Mouse (Mus musculus): ENCODE data around the gene Ino80e. TPM values are rescaled to one million over a fixed set of nuclear protein-coding genes. Genes with fewer than 3 reads are reported as not detected.
A peak's percentile ranks its signal among the peaks of the same experiment; 100 is the strongest.

Ino80e gene
- total and polyA plus RNA-seq, 3 experiments: 73.6 to 243 (median 73.9) TPM

DNA sequence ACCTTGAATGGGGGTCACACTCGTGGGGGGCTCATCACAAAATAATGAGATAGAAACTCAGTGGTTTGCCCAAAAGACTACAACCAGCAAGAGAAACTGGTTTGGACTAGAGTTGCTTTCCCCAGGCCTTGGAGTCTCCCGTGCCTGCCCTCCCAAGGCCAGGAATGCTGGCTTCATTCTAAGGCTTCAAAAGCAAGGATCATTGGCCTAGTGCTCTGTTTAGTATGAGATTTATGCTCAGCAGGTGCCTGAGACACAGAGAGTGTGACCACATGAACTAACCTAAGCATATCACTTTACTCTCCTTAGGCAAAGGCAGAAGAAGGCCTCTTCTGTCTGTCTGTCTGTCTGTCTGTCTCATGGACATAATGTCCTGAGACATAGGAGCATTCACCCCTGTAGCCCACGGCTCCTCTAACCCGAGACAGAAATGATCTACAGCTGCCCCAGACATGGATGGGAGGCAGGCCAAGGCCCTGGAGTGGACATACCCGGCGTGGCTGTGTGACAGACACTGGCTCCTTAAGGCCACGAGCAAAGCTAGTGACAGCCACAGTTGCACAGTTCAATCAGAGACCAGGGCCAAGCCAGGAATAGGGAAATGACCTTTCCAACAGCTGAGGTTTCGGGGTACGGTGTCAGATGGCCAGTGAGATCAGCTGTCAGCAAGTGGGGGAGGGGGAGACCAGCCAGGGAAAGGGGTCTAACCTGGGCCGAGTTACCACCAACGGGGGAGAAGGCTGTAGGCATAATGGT is 59.9 kb downstream of the Ino80e start:
- H3K27ac ChIP-seq (ENCODE audit: insufficient read depth, low read depth): no peak overlapping the region
- in situ Hi-C loops (cut with MboI; ENCODE audit: low pct_ligation_motif_present, low pct_unique_long_range_greater_than_20kb, low sequenced_read_pairs): no loop called here
- no peak for DNase-seq (ENCODE audit: extremely low read depth)
- peaks cover 16% of the 10 kb centered on the region for H3K79me2 ChIP-seq (replicated peaks; ENCODE audit: control insufficient read depth, extremely low read depth, insufficient read depth, poor library complexity, severe bottlenecking)
- H3K9me3 ChIP-seq (replicated peaks; ENCODE audit: low read length): no peaks in the 10 kb centered on the region
- dilution Hi-C loops (cut with MboI; ENCODE audit: extremely low pct_ligation_motif_present, extremely low pct_unique_long_range_greater_than_20kb, low sequenced_read_pairs): no loop called here
- H3K4me2 ChIP-seq (ENCODE audit: insufficient read depth, low read depth, poor library complexity, severe bottlenecking): no peak overlapping the region
- H3K9ac ChIP-seq (ENCODE audit: insufficient read depth, low read depth): no peak overlapping the region
- TF ChIP-seq USF1 (IDR thresholded peaks at IDR 0.05; ENCODE audit: low read depth, low read length) (no peak), MEF2A (IDR thresholded peaks at IDR 0.05; ENCODE audit: borderline replicate concordance, low read depth, low read length) (no peak), ETS1 (conservative IDR thresholded peaks at IDR 0.05; ENCODE audit: low read depth, low read length) (no peak), CHD2 (IDR thresholded peaks at IDR 0.05; ENCODE audit: low read length) (no peak), EP300 (IDR thresholded peaks at IDR 0.05; ENCODE audit: low read length) (no peak), NRF1 (IDR thresholded peaks at IDR 0.05; ENCODE audit: low read depth, low read length) (no peak), NELFE (IDR thresholded peaks at IDR 0.05; ENCODE audit: low read depth, low read length) (no peak), POLR2AphosphoS2 (IDR thresholded peaks at IDR 0.05; ENCODE audit: low read depth, low read length) (no peak), MAFK (IDR thresholded peaks at IDR 0.05; ENCODE audit: insufficient replicate concordance, low read length) (no peak), ZMIZ1 (IDR thresholded peaks at IDR 0.05; ENCODE audit: low read depth, low read length) (no peak), TCF12 (IDR thresholded peaks at IDR 0.05; ENCODE audit: low read depth, low read length) (no peak), JUND (conservative IDR thresholded peaks at IDR 0.05; ENCODE audit: low read depth, low read length) (no peak), ZKSCAN1 (IDR thresholded peaks at IDR 0.05; ENCODE audit: borderline replicate concordance, low read depth, low read length) (no peak), SMC3 (IDR thresholded peaks at IDR 0.05; ENCODE audit: low read depth, low read length) (no peak), KAT2A (IDR thresholded peaks at IDR 0.05; ENCODE audit: insufficient replicate concordance, low read length) (no peak)
- H3K4me3 ChIP-seq (replicated peaks in 1 of 3; ENCODE audit: low read depth in 2 of 3, low read length in 2 of 3, poor library complexity in 1 of 3): no peak overlapping the region
- H3K36me3 ChIP-seq (replicated peaks in 1 of 2; ENCODE audit: control insufficient read depth in 1 of 2, insufficient read depth in 1 of 2, low read length in 1 of 2): peaks cover 3 to 9% of the 10 kb centered on the region in 2 experiments
- no peaks in the 10 kb centered on the region for H3K27me3 ChIP-seq (replicated peaks)
- peaks cover 0 to 9% of the 10 kb centered on the region in 2 experiments; a peak in 2 of 4 replicates for H3K4me1 ChIP-seq (ENCODE audit: control insufficient read depth in 1 of 2, insufficient read depth in 2 of 2)

- Histone ChIP-seq H3K9me3 (replicated peaks; ENCODE audit: low read length) (no peaks in the 10 kb centered on the region), H3K4me1 (ENCODE audit: control insufficient read depth in 1 of 2, insufficient read depth in 2 of 2) (peaks cover 3 to 22% of the 10 kb centered on the region in 2 experiments; a peak in 3 of 4 replicates), H3K4me3 (replicated peaks in 1 of 3; ENCODE audit: low read depth in 2 of 3, low read length in 2 of 3, poor library complexity in 1 of 3) (no peak overlapping the region), H3K36me3 (replicated peaks in 1 of 2; ENCODE audit: control insufficient read depth in 1 of 2, insufficient read depth in 1 of 2, low read length in 1 of 2) (peaks cover 15 to 22% of the 10 kb centered on the region in 2 experiments), H3K27me3 (replicated peaks) (no peaks in the 10 kb centered on the region), H3K27ac (ENCODE audit: insufficient read depth, low read depth) (no peak overlapping the region), H3K79me2 (replicated peaks; ENCODE audit: control insufficient read depth, extremely low read depth, insufficient read depth, poor library complexity, severe bottlenecking) (peaks cover 24% of the 10 kb centered on the region), H3K9ac (ENCODE audit: insufficient read depth, low read depth) (no peak overlapping the region), H3K4me2 (ENCODE audit: insufficient read depth, low read depth, poor library complexity, severe bottlenecking) (no peak overlapping the region)
- TF ChIP-seq ZKSCAN1 (IDR thresholded peaks at IDR 0.05; ENCODE audit: borderline replicate concordance, low read depth, low read length) (peak; percentile 59; the same call in 1 of the 2 replicates), E2F4 (IDR thresholded peaks at IDR 0.05; ENCODE audit: insufficient replicate concordance, low read depth, low read length) (no peak)
- in situ Hi-C loops (cut with MboI; ENCODE audit: low pct_ligation_motif_present, low pct_unique_long_range_greater_than_20kb, low sequenced_read_pairs): no loop called here
- dilution Hi-C loops (cut with MboI; ENCODE audit: extremely low pct_ligation_motif_present, extremely low pct_unique_long_range_greater_than_20kb, low sequenced_read_pairs): no loop called here
- no peak for DNase-seq (ENCODE audit: extremely low read depth)
These were observed 61.1 kb downstream of the Ino80e start for GRCm38 (mm10) chr7:126801057-126801422.

Other genes starting within 250 kb of the Ino80e start
Only the 20 nearest of the 31 such genes appear.
- 287 and 312 TPM in 2 replicates for gene Coro1a, start 154.6 kb downstream of the Ino80e start, total RNA-seq (2012; rRNA removed)
- 349 and 371 TPM in 2 replicates for gene Coro1a, start 154.6 kb downstream of the Ino80e start, total RNA-seq (2014; rRNA removed)
- 203 and 228 TPM in 2 replicates for gene Coro1a, start 154.6 kb downstream of the Ino80e start, polyA plus RNA-seq (2012; ENCODE audit: insufficient read length, low read depth)
- 13.2 and 25.3 TPM in 2 replicates for gene Mapk3, start 102.8 kb downstream of the Ino80e start, total RNA-seq (2012; rRNA removed)
- 20.3 and 22.4 TPM in 2 replicates for gene Mapk3, start 102.8 kb downstream of the Ino80e start, total RNA-seq (2014; rRNA removed)
- 38.9 and 48.5 TPM in 2 replicates for gene Mapk3, start 102.8 kb downstream of the Ino80e start, polyA plus RNA-seq (2012; ENCODE audit: insufficient read length, low read depth)
- 1.0 and 1.5 TPM in 2 replicates for gene Gdpd3, start 96.0 kb downstream of the Ino80e start, total RNA-seq (2012; rRNA removed)
- 0.63 and 1.3 TPM in 2 replicates for gene Gdpd3, start 96.0 kb downstream of the Ino80e start, total RNA-seq (2014; rRNA removed)
- 1.6 and 2.2 TPM in 2 replicates for gene Gdpd3, start 96.0 kb downstream of the Ino80e start, polyA plus RNA-seq (2012; ENCODE audit: insufficient read length, low read depth)
- 13.9 and 38.9 TPM in 2 replicates for gene Ypel3, start 85.4 kb downstream of the Ino80e start, total RNA-seq (2012; rRNA removed)
- gene Ypel3, start 85.4 kb downstream of the Ino80e start, total RNA-seq (2014; rRNA removed): 26.0 and 33.9 TPM in 2 replicates
- 40.5 and 44.0 TPM in 2 replicates for gene Ypel3, start 85.4 kb downstream of the Ino80e start, polyA plus RNA-seq (2012; ENCODE audit: insufficient read length, low read depth)
- gene Tbx6, start 80.9 kb downstream of the Ino80e start, total RNA-seq (2012; rRNA removed): 15.2 and 15.8 TPM in 2 replicates
- gene Tbx6, start 80.9 kb downstream of the Ino80e start, total RNA-seq (2014; rRNA removed): 12.3 and 12.8 TPM in 2 replicates
- 29.2 and 31.5 TPM in 2 replicates for gene Tbx6, start 80.9 kb downstream of the Ino80e start, polyA plus RNA-seq (2012; ENCODE audit: insufficient read length, low read depth)
- gene Ppp4c, start 69.9 kb downstream of the Ino80e start, total RNA-seq (2012; rRNA removed): 201 and 213 TPM in 2 replicates
- 175 and 195 TPM in 2 replicates for gene Ppp4c, start 69.9 kb downstream of the Ino80e start, total RNA-seq (2014; rRNA removed)
- gene Ppp4c, start 69.9 kb downstream of the Ino80e start, polyA plus RNA-seq (2012; ENCODE audit: insufficient read length, low read depth): 161 and 168 TPM in 2 replicates
- gene Fam57b, start 64.7 kb downstream of the Ino80e start, total RNA-seq (2012; rRNA removed): 0.30 TPM in 1 of 2 replicates, not detected in the other
- gene Fam57b, start 64.7 kb downstream of the Ino80e start, total RNA-seq (2014; rRNA removed): not detected in 2 replicates
- not detected in 2 replicates for gene Fam57b, start 64.7 kb downstream of the Ino80e start, polyA plus RNA-seq (2012; ENCODE audit: insufficient read length, low read depth)
- not detected in 2 replicates for gene 4930451I11Rik, start 30.7 kb downstream of the Ino80e start, total RNA-seq (2012; rRNA removed)
- gene 4930451I11Rik, start 30.7 kb downstream of the Ino80e start, total RNA-seq (2014; rRNA removed): not detected in 2 replicates
- not detected in 2 replicates for gene 4930451I11Rik, start 30.7 kb downstream of the Ino80e start, polyA plus RNA-seq (2012; ENCODE audit: insufficient read length, low read depth)
- 1.9 and 3.4 TPM in 2 replicates for gene Doc2a, start 15.0 kb downstream of the Ino80e start, total RNA-seq (2012; rRNA removed)
- gene Doc2a, start 15.0 kb downstream of the Ino80e start, total RNA-seq (2014; rRNA removed): not detected in 2 replicates
- not detected in 2 replicates for gene Doc2a, start 15.0 kb downstream of the Ino80e start, polyA plus RNA-seq (2012; ENCODE audit: insufficient read length, low read depth)
- gene Hirip3, start 405 bp downstream of the Ino80e start, total RNA-seq (2012; rRNA removed): 70.9 and 103 TPM in 2 replicates
- gene Hirip3, start 405 bp downstream of the Ino80e start, total RNA-seq (2014; rRNA removed): 42.4 and 44.7 TPM in 2 replicates
- 190 and 267 TPM in 2 replicates for gene Hirip3, start 405 bp downstream of the Ino80e start, polyA plus RNA-seq (2012; ENCODE audit: insufficient read length, low read depth)
- gene Taok2, start 22.3 kb upstream of the Ino80e start, total RNA-seq (2012; rRNA removed): 28.5 and 29.0 TPM in 2 replicates
- gene Taok2, start 22.3 kb upstream of the Ino80e start, total RNA-seq (2014; rRNA removed): 13.6 and 15.3 TPM in 2 replicates
- 32.2 and 33.0 TPM in 2 replicates for gene Taok2, start 22.3 kb upstream of the Ino80e start, polyA plus RNA-seq (2012; ENCODE audit: insufficient read length, low read depth)
- gene Tmem219, start 60.5 kb upstream of the Ino80e start, total RNA-seq (2012; rRNA removed): 39.7 and 43.2 TPM in 2 replicates
- gene Tmem219, start 60.5 kb upstream of the Ino80e start, total RNA-seq (2014; rRNA removed): 31.3 and 33.4 TPM in 2 replicates
- gene Tmem219, start 60.5 kb upstream of the Ino80e start, polyA plus RNA-seq (2012; ENCODE audit: insufficient read length, low read depth): 37.4 and 39.3 TPM in 2 replicates
- gene Kctd13, start 66.5 kb upstream of the Ino80e start, total RNA-seq (2012; rRNA removed): 35.0 and 37.5 TPM in 2 replicates
- gene Kctd13, start 66.5 kb upstream of the Ino80e start, total RNA-seq (2014; rRNA removed): 16.4 and 19.0 TPM in 2 replicates
- gene Kctd13, start 66.5 kb upstream of the Ino80e start, polyA plus RNA-seq (2012; ENCODE audit: insufficient read length, low read depth): 35.2 and 40.4 TPM in 2 replicates
- 0.08 TPM in 1 of 2 replicates, not detected in the other for gene Asphd1, start 87.2 kb upstream of the Ino80e start, total RNA-seq (2012; rRNA removed)
- gene Asphd1, start 87.2 kb upstream of the Ino80e start, total RNA-seq (2014; rRNA removed): not detected in 2 replicates
- 1.3 and 1.8 TPM in 2 replicates for gene Asphd1, start 87.2 kb upstream of the Ino80e start, polyA plus RNA-seq (2012; ENCODE audit: insufficient read length, low read depth)
- 7.2 and 8.8 TPM in 2 replicates for gene Sez6l2, start 88.2 kb upstream of the Ino80e start, total RNA-seq (2012; rRNA removed)
- 8.9 and 9.9 TPM in 2 replicates for gene Sez6l2, start 88.2 kb upstream of the Ino80e start, total RNA-seq (2014; rRNA removed)
- 29.2 and 29.3 TPM in 2 replicates for gene Sez6l2, start 88.2 kb upstream of the Ino80e start, polyA plus RNA-seq (2012; ENCODE audit: insufficient read length, low read depth)
- 72.8 and 86.2 TPM in 2 replicates for gene Cdipt, start 113.5 kb upstream of the Ino80e start, total RNA-seq (2012; rRNA removed)
- gene Cdipt, start 113.5 kb upstream of the Ino80e start, total RNA-seq (2014; rRNA removed): 100 and 108 TPM in 2 replicates
- 120 and 138 TPM in 2 replicates for gene Cdipt, start 113.5 kb upstream of the Ino80e start, polyA plus RNA-seq (2012; ENCODE audit: insufficient read length, low read depth)
- 0.46 and 0.47 TPM in 2 replicates for gene Cdiptos, start 113.7 kb upstream of the Ino80e start, total RNA-seq (2012; rRNA removed)
- not detected in 2 replicates for gene Cdiptos, start 113.7 kb upstream of the Ino80e start, total RNA-seq (2014; rRNA removed)
- gene Cdiptos, start 113.7 kb upstream of the Ino80e start, polyA plus RNA-seq (2012; ENCODE audit: insufficient read length, low read depth): 0.31 and 0.97 TPM in 2 replicates
- gene Mvp, start 152.2 kb upstream of the Ino80e start, total RNA-seq (2012; rRNA removed): 42.1 and 52.1 TPM in 2 replicates
- 33.3 and 35.5 TPM in 2 replicates for gene Mvp, start 152.2 kb upstream of the Ino80e start, total RNA-seq (2014; rRNA removed)
- 53.7 and 63.5 TPM in 2 replicates for gene Mvp, start 152.2 kb upstream of the Ino80e start, polyA plus RNA-seq (2012; ENCODE audit: insufficient read length, low read depth)
- 0.25 and 0.30 TPM in 2 replicates for gene Pagr1b, start 154.1 kb upstream of the Ino80e start, total RNA-seq (2012; rRNA removed)
- not detected in 2 replicates for gene Pagr1b, start 154.1 kb upstream of the Ino80e start, total RNA-seq (2014; rRNA removed)
- gene Pagr1b, start 154.1 kb upstream of the Ino80e start, polyA plus RNA-seq (2012; ENCODE audit: insufficient read length, low read depth): 2.8 and 6.6 TPM in 2 replicates
- 56.9 and 60.0 TPM in 2 replicates for gene Pagr1a, start 155.0 kb upstream of the Ino80e start, total RNA-seq (2012; rRNA removed)
- gene Pagr1a, start 155.0 kb upstream of the Ino80e start, total RNA-seq (2014; rRNA removed): 12.0 and 24.9 TPM in 2 replicates
- gene Pagr1a, start 155.0 kb upstream of the Ino80e start, polyA plus RNA-seq (2012; ENCODE audit: insufficient read length, low read depth): 69.4 and 71.3 TPM in 2 replicates